Mouse (Mus musculus) stomach, postnatal 0 days (tissue): ENCODE results near the gene S100a16.

Source experiments
- CTCF ChIP-seq: IDR thresholded peaks from 2 replicates; pipeline ENCODE4 v1.5.1; 2016; ENCODE audit warnings: antibody characterized with exemption, low read depth, mild to moderate bottlenecking, moderate library complexity
- EP300 ChIP-seq: optimal IDR thresholded peaks from 2 replicates; pipeline ENCODE3; 2016; ENCODE audit warnings: antibody characterized with exemption

GRCm38 (mm10) chr3:90549676-90550420, 12.8 kb downstream of the S100a16 start:
- TF ChIP-seq CTCF (no peak), EP300 (no peak)
